ENCODE assay signal across 7 mouse cellular contexts in the genomic region with DNA sequence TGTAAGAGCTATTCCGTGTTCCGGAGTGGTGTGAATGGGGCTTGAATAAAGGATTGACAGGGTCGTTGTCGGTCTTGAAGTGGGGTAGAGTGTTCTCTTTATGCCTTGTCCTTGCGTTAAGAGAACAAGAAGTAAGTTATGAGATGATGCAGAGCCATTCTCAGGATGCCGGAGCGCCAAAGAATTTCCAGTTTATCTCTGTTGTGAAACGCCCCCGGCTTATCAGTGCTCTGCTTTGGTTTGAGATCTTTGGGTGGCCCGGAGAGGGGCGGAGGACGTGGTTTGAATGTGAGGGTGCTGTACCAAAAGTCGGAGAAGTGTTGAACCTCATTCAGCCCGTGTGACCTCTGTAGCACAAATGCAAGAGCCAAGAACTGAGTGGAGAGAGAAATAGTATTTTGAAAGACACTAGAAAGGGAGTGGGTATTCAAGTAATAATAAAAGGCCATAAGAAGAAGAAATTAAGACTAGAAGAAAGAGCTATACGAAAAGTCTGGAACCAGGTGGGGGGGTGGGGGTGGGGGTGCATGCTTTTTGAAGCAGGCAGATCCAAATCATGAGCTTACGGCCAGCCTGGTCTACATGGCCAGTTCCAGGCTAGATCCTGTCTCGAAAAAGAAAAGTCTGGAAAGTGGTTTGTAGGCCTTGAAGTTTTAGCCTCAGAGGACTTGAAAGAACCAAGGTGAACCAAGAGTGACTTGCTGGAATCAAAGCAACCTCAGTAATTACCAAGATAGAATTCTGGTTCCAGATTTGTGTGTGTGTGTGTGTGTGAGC. TPM values are rescaled to one million over a fixed set of nuclear protein-coding genes. Genes with fewer than 3 reads are reported as not detected.
DNase-seq lines count a peak whose midpoint lies in the region; ATAC-seq lines count a peak whose summit lies in the region.

No protein-coding gene starts in this region.

- H3K9me3 ChIP-seq in embryonic facial prominence, embryonic 13.5 days = no peaks in the 10 kb centered on the region
- H3K9me3 ChIP-seq in hindbrain, embryonic 13.5 days = no peaks in the 10 kb centered on the region
- no peaks in the 10 kb centered on the region for H3K9me3 ChIP-seq in liver, embryonic 16.5 days (replicated peaks; ENCODE audit: control insufficient read depth, low read length)
- no peaks in the 10 kb centered on the region for H3K9me3 ChIP-seq in neural tube, embryonic 15.5 days (replicated peaks)

- peaks cover 24% of the 10 kb centered on the region for H3K4me1 ChIP-seq in embryonic facial prominence, embryonic 13.5 days
- peaks cover 21% of the 10 kb centered on the region for H3K4me1 ChIP-seq in hindbrain, embryonic 13.5 days (replicated peaks)
- H3K4me1 ChIP-seq in liver, embryonic 16.5 days (ENCODE audit: control insufficient read depth, low read depth, low read length) = peaks cover 28% of the 10 kb centered on the region
- H3K4me1 ChIP-seq in neural tube, embryonic 15.5 days = peaks cover 22% of the 10 kb centered on the region

- H3K27me3 ChIP-seq in embryonic facial prominence, embryonic 13.5 days = no peaks in the 10 kb centered on the region
- H3K27me3 ChIP-seq in hindbrain, embryonic 13.5 days = no peaks in the 10 kb centered on the region
- H3K27me3 ChIP-seq in liver, embryonic 16.5 days (ENCODE audit: control insufficient read depth, insufficient read depth, low read depth, low read length) = no peaks in the 10 kb centered on the region
- no peaks in the 10 kb centered on the region for H3K27me3 ChIP-seq in neural tube, embryonic 15.5 days (replicated peaks)

- WGBS in embryonic facial prominence, embryonic 13.5 days = 3% methylated on average over 17 of the region's 17 CpGs
- 5% methylated on average over 17 of the region's 17 CpGs for WGBS in hindbrain, embryonic 13.5 days
- 6% methylated on average over 17 of the region's 17 CpGs for WGBS in liver, embryonic 16.5 days (ENCODE audit: insufficient replicate concordance)
- WGBS in neural tube, embryonic 15.5 days = 4% methylated on average over 17 of the region's 17 CpGs

- ATAC-seq in embryonic facial prominence, embryonic 13.5 days (ENCODE audit: insufficient number of reproducible peaks, insufficient read depth, low FRiP score, low TSS enrichment, low read depth) = no peak
- ATAC-seq in hindbrain, embryonic 13.5 days (ENCODE audit: low FRiP score) = peak; percentile 4; the same call in 1 of the 2 replicates
- ATAC-seq in liver, embryonic 16.5 days (ENCODE audit: low read depth) = no peak
- ATAC-seq in neural tube, embryonic 15.5 days (ENCODE audit: low FRiP score) = peak; percentile 2; the same call in 1 of the 2 replicates
- ATAC-seq in megakaryocyte progenitor cell, adult 5-6 weeks (replicated peaks; ENCODE audit: poor library complexity) = no peak

- peak overlapping the region; percentile 80 for H3K9ac ChIP-seq in embryonic facial prominence, embryonic 13.5 days
- peak overlapping the region; percentile 69 for H3K9ac ChIP-seq in hindbrain, embryonic 13.5 days
- H3K9ac ChIP-seq in liver, embryonic 16.5 days (ENCODE audit: low read depth, low read length) = peak overlapping the region; percentile 75
- H3K9ac ChIP-seq in neural tube, embryonic 15.5 days (replicated peaks) = peak overlapping the region; percentile 65

- H3K36me3 ChIP-seq in embryonic facial prominence, embryonic 13.5 days = peaks cover 4% of the 10 kb centered on the region
- H3K36me3 ChIP-seq in hindbrain, embryonic 13.5 days = peaks cover 4% of the 10 kb centered on the region
- peaks cover 7% of the 10 kb centered on the region for H3K36me3 ChIP-seq in liver, embryonic 16.5 days (ENCODE audit: control insufficient read depth, insufficient read depth)
- H3K36me3 ChIP-seq in neural tube, embryonic 15.5 days = 0 out of 2 replicates have a peak, but pooled peaks cover under 1% of the 10 kb centered on the region

- peak; percentile 15 for DNase-seq in right cerebral cortex, adult 18-20 months
- DNase-seq in right cerebral cortex, postnatal 25 days = no peak

- H3K4me2 ChIP-seq in embryonic facial prominence, embryonic 13.5 days = peak overlapping the region; percentile 64
- peak overlapping the region; percentile 62 for H3K4me2 ChIP-seq in hindbrain, embryonic 13.5 days
- H3K4me2 ChIP-seq in liver, embryonic 16.5 days (ENCODE audit: low read depth, low read length) = peak overlapping the region; percentile 76
- H3K4me2 ChIP-seq in neural tube, embryonic 15.5 days = peak overlapping the region; percentile 70

- peak overlapping the region; percentile 88 for H3K27ac ChIP-seq in embryonic facial prominence, embryonic 13.5 days
- H3K27ac ChIP-seq in hindbrain, embryonic 13.5 days = peak overlapping the region; percentile 97
- peak overlapping the region; percentile 99 for H3K27ac ChIP-seq in liver, embryonic 16.5 days (ENCODE audit: low read length)
- H3K27ac ChIP-seq in neural tube, embryonic 15.5 days (replicated peaks) = peak overlapping the region; percentile 85

- peak overlapping the region; percentile 92 for H3K4me3 ChIP-seq in embryonic facial prominence, embryonic 13.5 days
- H3K4me3 ChIP-seq in hindbrain, embryonic 13.5 days = peak overlapping the region; percentile 91
- H3K4me3 ChIP-seq in liver, embryonic 16.5 days (ENCODE audit: low read depth, low read length) = peak overlapping the region; percentile 99
- peak overlapping the region; percentile 75 for H3K4me3 ChIP-seq in neural tube, embryonic 15.5 days (replicated peaks)

RNA-seq across cellular contexts. Expression of a gene that starts 0.8 kb away (rescaled TPM):
- polyA plus RNA-seq in embryonic facial prominence, embryonic 13.5 days (2015; fragmentation: Nextera tagmentation; extraction: Ambion mirVana) = 67.0 and 67.2 TPM in 2 replicates
- 59.8 and 61.0 TPM in 2 replicates for polyA plus RNA-seq in hindbrain, embryonic 13.5 days (2015; fragmentation: Nextera tagmentation; extraction: Ambion mirVana)
- 29.4 and 31.2 TPM in 2 replicates for polyA plus RNA-seq in liver, embryonic 16.5 days (2015; fragmentation: Nextera tagmentation; extraction: Ambion mirVana)
- 56.8 and 63.6 TPM in 2 replicates for polyA plus RNA-seq in neural tube, embryonic 15.5 days (2015; fragmentation: Nextera tagmentation; extraction: Ambion mirVana)
- total RNA-seq in megakaryocyte progenitor cell, adult 5-6 weeks (2015) = 99.1 and 111 TPM in 2 replicates
- total RNA-seq in megakaryocyte progenitor cell, adult 5-6 weeks (2017) = 70.8 and 73.3 TPM in 2 replicates

RNA-seq across cellular contexts. Expression of a gene that starts 26.0 kb away (rescaled TPM):
- 13.3 and 17.4 TPM in 2 replicates for polyA plus RNA-seq in embryonic facial prominence, embryonic 13.5 days (2015; fragmentation: Nextera tagmentation; extraction: Ambion mirVana)
- polyA plus RNA-seq in hindbrain, embryonic 13.5 days (2015; fragmentation: Nextera tagmentation; extraction: Ambion mirVana) = 3.5 TPM in 2 replicates
- polyA plus RNA-seq in liver, embryonic 16.5 days (2015; fragmentation: Nextera tagmentation; extraction: Ambion mirVana) = 73.5 and 81.3 TPM in 2 replicates
- polyA plus RNA-seq in neural tube, embryonic 15.5 days (2015; fragmentation: Nextera tagmentation; extraction: Ambion mirVana) = 2.4 and 4.3 TPM in 2 replicates
- 90.4 and 98.3 TPM in 2 replicates for total RNA-seq in megakaryocyte progenitor cell, adult 5-6 weeks (2015)
- total RNA-seq in megakaryocyte progenitor cell, adult 5-6 weeks (2017) = 89.6 and 91.8 TPM in 2 replicates

RNA-seq across cellular contexts. Expression of a gene that starts 49.5 kb away (rescaled TPM):
- polyA plus RNA-seq in embryonic facial prominence, embryonic 13.5 days (2015; fragmentation: Nextera tagmentation; extraction: Ambion mirVana) = not detected in 2 replicates
- not detected in 2 replicates for polyA plus RNA-seq in hindbrain, embryonic 13.5 days (2015; fragmentation: Nextera tagmentation; extraction: Ambion mirVana)
- polyA plus RNA-seq in liver, embryonic 16.5 days (2015; fragmentation: Nextera tagmentation; extraction: Ambion mirVana) = not detected in 2 replicates
- polyA plus RNA-seq in neural tube, embryonic 15.5 days (2015; fragmentation: Nextera tagmentation; extraction: Ambion mirVana) = 0.20 TPM in 1 of 2 replicates, not detected in the other
- not detected in 2 replicates for total RNA-seq in megakaryocyte progenitor cell, adult 5-6 weeks (2015)
- not detected in 2 replicates for total RNA-seq in megakaryocyte progenitor cell, adult 5-6 weeks (2017)

Comparison
In these comparisons a context has a peak if more than half of its experiments do, and no peak if none do; other contexts are left out.
1. ATAC-seq: peak in hindbrain, embryonic 13.5 days (single experiment) and neural tube, embryonic 15.5 days (single experiment); none in embryonic facial prominence, embryonic 13.5 days (single experiment), liver, embryonic 16.5 days (single experiment) and megakaryocyte progenitor cell, adult 5-6 weeks (single experiment).
2. Peak in every context shown above with its lines, with median percentiles within 50 percentile points of each other: H3K27ac ChIP-seq, H3K4me2 ChIP-seq, H3K4me3 ChIP-seq and H3K9ac ChIP-seq.